Mouse (Mus musculus): ENCODE measurements around the gene Aldh5a1. TPM values are rescaled to one million over a fixed set of nuclear protein-coding genes. Genes with fewer than 3 reads are reported as not detected.
A peak's percentile ranks its signal among the peaks of the same experiment; 100 is the strongest.

Aldh5a1 gene
- polyA plus RNA-seq, 1 experiment from 2014 or later, result 2.5 TPM

DNA sequence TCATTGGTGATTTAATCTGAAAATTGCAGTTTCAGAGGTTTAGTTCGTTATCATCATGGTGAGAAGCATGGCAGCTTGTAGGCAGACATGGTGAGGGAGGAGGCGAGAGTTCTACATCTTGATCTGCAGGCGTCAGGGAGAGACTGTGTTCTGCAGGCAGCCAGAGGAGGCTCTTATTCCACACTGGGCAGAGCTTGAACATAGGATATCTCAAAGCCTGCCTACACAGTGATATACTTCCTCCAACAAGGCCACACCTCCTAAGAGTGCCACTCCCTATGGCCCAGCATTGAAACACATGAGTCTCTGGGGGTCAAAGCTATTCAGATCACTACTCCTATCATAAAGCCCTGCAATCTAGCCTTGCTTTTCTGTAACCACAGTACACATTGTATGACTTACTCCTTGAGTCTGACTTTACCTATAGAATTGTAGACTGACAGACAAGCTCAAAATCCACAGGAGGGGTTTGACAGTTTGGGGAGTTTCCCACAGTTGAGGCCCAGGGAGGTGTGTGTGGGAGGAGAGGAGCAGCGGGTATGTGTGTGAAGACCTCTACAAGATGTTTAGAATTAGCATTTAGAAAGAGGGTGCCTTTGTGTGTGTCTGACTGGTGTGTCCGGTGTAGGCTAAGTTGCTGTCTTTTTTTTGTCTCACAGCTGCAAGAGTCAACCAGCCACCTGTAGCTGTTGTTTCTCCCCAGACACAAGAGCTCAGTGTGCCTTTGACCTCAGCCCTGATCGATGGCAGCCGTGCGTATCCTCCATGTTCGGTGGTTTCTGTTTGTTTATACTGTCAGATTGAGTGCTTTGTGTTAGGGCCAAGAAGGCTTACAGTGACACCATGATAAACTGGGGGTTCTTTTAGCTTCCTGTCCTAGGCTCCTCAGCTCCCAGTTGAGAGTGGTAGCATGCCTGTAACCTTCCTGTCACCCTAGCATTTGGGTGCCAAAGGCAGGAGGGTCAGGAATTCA is 70.7 kb downstream of the Aldh5a1 start:
- no peak for DNase-seq

DNA sequence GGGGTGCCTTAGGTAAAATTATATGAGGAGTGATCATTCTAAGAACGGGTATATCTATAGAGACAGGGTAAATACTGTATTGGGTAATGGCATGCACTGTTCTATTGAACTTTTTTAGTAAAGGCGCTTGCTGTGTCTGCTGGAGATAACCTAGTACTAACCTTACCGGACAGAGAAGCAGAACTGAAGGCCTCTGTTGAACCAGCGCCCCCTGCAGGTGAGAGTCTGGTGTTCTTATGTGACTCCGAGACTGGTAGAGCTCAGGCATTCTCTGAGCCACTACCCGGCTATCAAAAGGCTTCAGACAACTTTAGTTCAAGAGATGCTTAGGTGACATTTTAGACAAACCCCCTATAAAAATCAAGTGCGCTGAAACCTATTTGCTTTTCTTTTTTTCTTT is 74.9 kb downstream of the Aldh5a1 start:
- no peak overlapping the region for H3K9ac ChIP-seq
- ATAC-seq (ENCODE audit: low read depth) (no peak), DNase-seq (peak; percentile 35)
- H3K27me3 ChIP-seq, result no peaks in the 10 kb centered on the region
- peaks cover 10% of the 10 kb centered on the region; the same call in 1 of the 2 replicates for H3K4me1 ChIP-seq (replicated peaks)
- no peaks in the 10 kb centered on the region for H3K9me3 ChIP-seq (replicated peaks)
- no peak overlapping the region for H3K4me2 ChIP-seq
- no peak overlapping the region for H3K27ac ChIP-seq
- WGBS (ENCODE audit: insufficient replicate concordance), result 46% methylated on average over 7 of the region's 7 CpGs
- no peaks in the 10 kb centered on the region for H3K36me3 ChIP-seq
- no peak overlapping the region for H3K4me3 ChIP-seq (replicated peaks)

More for the DNA sequence above, 70.7 kb downstream of the Aldh5a1 start:
- Histone ChIP-seq H3K9ac (no peak overlapping the region), H3K27me3 (no peaks in the 10 kb centered on the region), H3K4me2 (no peak overlapping the region), H3K9me3 (replicated peaks) (no peaks in the 10 kb centered on the region), H3K4me3 (replicated peaks) (no peak overlapping the region), H3K36me3 (no peaks in the 10 kb centered on the region), H3K4me1 (replicated peaks) (peaks cover 10% of the 10 kb centered on the region; the same call in 1 of the 2 replicates), H3K27ac (no peak overlapping the region)
- WGBS (ENCODE audit: insufficient replicate concordance), result 56% methylated on average over 9 of the region's 9 CpGs
- ATAC-seq (ENCODE audit: low read depth), result peak; percentile 43; the same call in 1 of the 2 replicates

DNA sequence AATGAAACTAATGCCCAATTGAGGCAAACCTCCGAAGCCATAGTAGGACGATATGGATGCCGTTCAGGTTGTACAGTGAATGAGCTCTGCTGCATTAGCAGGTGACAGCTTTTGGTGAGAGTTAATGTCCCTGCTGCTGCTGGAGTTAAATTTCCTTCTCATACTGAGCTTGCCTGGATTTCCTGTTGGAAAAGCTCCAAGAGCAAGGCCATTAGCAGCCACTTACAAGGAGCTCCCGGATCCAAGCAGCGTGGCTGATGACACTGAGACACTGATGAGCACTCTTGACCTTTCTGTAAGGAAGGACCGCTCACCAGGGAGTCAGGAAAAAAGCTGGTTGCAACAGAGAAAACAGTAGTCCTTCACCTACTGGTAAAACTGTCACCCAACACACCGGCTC is 75.4 kb downstream of the Aldh5a1 start:
- Histone ChIP-seq H3K27ac (no peak overlapping the region), H3K36me3 (no peaks in the 10 kb centered on the region), H3K9ac (no peak overlapping the region), H3K4me1 (replicated peaks) (peaks cover 10% of the 10 kb centered on the region; the same call in 1 of the 2 replicates), H3K27me3 (no peaks in the 10 kb centered on the region), H3K9me3 (replicated peaks) (no peaks in the 10 kb centered on the region), H3K4me3 (replicated peaks) (no peak overlapping the region), H3K4me2 (no peak overlapping the region)
- ATAC-seq (ENCODE audit: low read depth), result no peak
- no peak for DNase-seq
- 69% methylated on average over 7 of the region's 7 CpGs for WGBS (ENCODE audit: insufficient replicate concordance)

DNA sequence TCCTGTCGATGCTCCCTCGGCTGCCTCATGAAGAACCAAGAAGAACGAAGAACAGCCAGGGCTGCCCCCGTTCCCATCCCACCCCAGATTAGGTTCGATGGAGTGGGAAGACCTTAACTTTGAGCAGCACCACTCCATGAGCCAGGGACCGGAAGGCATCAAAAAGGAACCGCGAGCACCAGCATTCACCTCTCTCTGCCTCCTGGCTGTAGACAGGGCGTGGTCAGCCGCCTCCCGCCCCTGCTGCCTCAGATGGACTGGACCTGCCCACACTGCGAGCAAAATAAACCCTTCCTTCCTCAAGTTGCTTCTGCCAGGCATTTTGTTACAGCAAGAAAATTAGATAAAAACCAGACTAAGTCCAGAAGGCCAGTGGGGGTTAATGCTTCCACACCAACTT is 76.4 kb downstream of the Aldh5a1 start:
- no peak for DNase-seq
- Histone ChIP-seq H3K4me1 (replicated peaks) (peaks cover 4% of the 10 kb centered on the region; the same call in 1 of the 2 replicates), H3K27ac (no peak overlapping the region), H3K4me2 (no peak overlapping the region), H3K36me3 (no peaks in the 10 kb centered on the region), H3K9ac (no peak overlapping the region), H3K9me3 (replicated peaks) (no peaks in the 10 kb centered on the region), H3K27me3 (no peaks in the 10 kb centered on the region), H3K4me3 (replicated peaks) (no peak overlapping the region)
- WGBS (ENCODE audit: insufficient replicate concordance), result 59% methylated on average over 12 of the region's 12 CpGs
- ATAC-seq (ENCODE audit: low read depth), result no peak

DNA sequence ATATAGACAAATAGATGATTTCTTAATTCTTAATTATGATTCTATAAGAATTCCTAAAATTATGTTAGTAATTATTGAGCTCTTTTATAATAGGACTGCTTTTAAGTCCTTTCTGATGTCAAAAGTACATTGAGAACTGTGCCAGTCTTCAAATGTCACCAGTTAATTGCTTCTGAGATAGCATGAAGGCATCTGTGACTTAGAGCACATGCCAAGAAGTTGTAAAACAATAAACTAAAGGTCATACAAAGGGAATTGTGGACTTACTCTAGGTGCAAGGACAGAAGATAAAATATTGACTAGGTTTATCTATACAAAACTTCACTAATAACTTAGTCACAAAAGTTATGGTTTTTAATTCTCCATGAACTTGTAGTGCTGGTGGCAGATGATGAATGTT is 78.3 kb downstream of the Aldh5a1 start:
- no peak overlapping the region for H3K9ac ChIP-seq
- H3K27me3 ChIP-seq, result no peaks in the 10 kb centered on the region
- H3K4me1 ChIP-seq (replicated peaks), result no peaks in the 10 kb centered on the region
- DNase-seq (no peak), ATAC-seq (ENCODE audit: low read depth) (no peak)
- no peak overlapping the region for H3K4me2 ChIP-seq
- no peaks in the 10 kb centered on the region for H3K36me3 ChIP-seq
- no peak overlapping the region for H3K27ac ChIP-seq
- H3K4me3 ChIP-seq (replicated peaks), result no peak overlapping the region
- no peaks in the 10 kb centered on the region for H3K9me3 ChIP-seq (replicated peaks)

Other genes with a start within 250 kb of the Aldh5a1 start
- gene Armh2, start 196.4 kb downstream of the Aldh5a1 start, polyA plus RNA-seq (2015; fragmentation: Nextera tagmentation; extraction: Ambion mirVana), result not detected in 2 replicates
- gene Gmnn, start 175.7 kb downstream of the Aldh5a1 start, polyA plus RNA-seq (2015; fragmentation: Nextera tagmentation; extraction: Ambion mirVana), result 154 and 171 TPM in 2 replicates
- 9.5 and 9.6 TPM in 2 replicates for gene BC005537, start 136.0 kb downstream of the Aldh5a1 start, polyA plus RNA-seq (2015; fragmentation: Nextera tagmentation; extraction: Ambion mirVana)
- gene Acot13, start 106.1 kb downstream of the Aldh5a1 start, polyA plus RNA-seq (2015; fragmentation: Nextera tagmentation; extraction: Ambion mirVana), result 66.4 and 68.0 TPM in 2 replicates
- 29.4 and 36.7 TPM in 2 replicates for gene Tdp2, start 106.0 kb downstream of the Aldh5a1 start, polyA plus RNA-seq (2015; fragmentation: Nextera tagmentation; extraction: Ambion mirVana)
- 0.13 and 0.16 TPM in 2 replicates for gene D130043K22Rik, start 92.5 kb downstream of the Aldh5a1 start, polyA plus RNA-seq (2015; fragmentation: Nextera tagmentation; extraction: Ambion mirVana)
- 2.8 and 3.4 TPM in 2 replicates for gene Gpld1, start 5.5 kb upstream of the Aldh5a1 start, polyA plus RNA-seq (2015; fragmentation: Nextera tagmentation; extraction: Ambion mirVana)
- 7.9 and 14.3 TPM in 2 replicates for gene Mrs2, start 82.7 kb upstream of the Aldh5a1 start, polyA plus RNA-seq (2015; fragmentation: Nextera tagmentation; extraction: Ambion mirVana)
- gene Dcdc2a, start 118.3 kb upstream of the Aldh5a1 start, polyA plus RNA-seq (2015; fragmentation: Nextera tagmentation; extraction: Ambion mirVana), result 0.17 and 0.22 TPM in 2 replicates

Measured in liver, embryonic 13.5 days (tissue).